Mouse (Mus musculus) megakaryocyte, embryonic 14.5 days (primary cell): ENCODE data around the gene 4930562C15Rik. TPM values are rescaled to one million over a fixed set of nuclear protein-coding genes. Genes with fewer than 3 reads are reported as not detected.
A peak's percentile ranks its signal among the peaks of the same experiment; 100 is the strongest.

Source experiments
- H3K27me3 ChIP-seq: replicated peaks from 2 replicates; pipeline ENCODE3; 2012; ENCODE audit warnings: inconsistent platforms
- H3K36me3 ChIP-seq: replicated peaks from 2 replicates; pipeline ENCODE3; 2012; ENCODE audit warnings: low read length, inconsistent platforms, mixed read lengths
- H3K4me1 ChIP-seq: 2 replicates; pipeline ENCODE4 v1.6.1; 2012; ENCODE audit warnings: inconsistent platforms
- H3K4me3 ChIP-seq: replicated peaks from 2 replicates; pipeline ENCODE3; 2012; ENCODE audit warnings: moderate library complexity, mild to moderate bottlenecking, inconsistent platforms
- H3K9me3 ChIP-seq: 2 replicates; pipeline ENCODE4 v1.6.1; 2012; ENCODE audit warnings: inconsistent platforms
- FLI1 ChIP-seq: IDR thresholded peaks from 2 replicates; pipeline ENCODE4 v1.6.1; 2012; ENCODE audit warnings: low read length, inconsistent platforms, mixed read lengths
- GATA1 ChIP-seq: IDR thresholded peaks from 3 replicates; pipeline ENCODE4 v1.6.1; 2012; ENCODE audit warnings: mixed read lengths, low read length, inconsistent platforms, borderline replicate concordance
- polyA plus RNA-seq: library from polyadenylated mRNA; stranded (reverse); fragments of >175 nt; gene quantifications from 2 replicates; pipeline ENCODE4 v1.2.3, GENCODE M21; 2012; ENCODE audit warnings: low replicate concordance; ENCODE audit not compliant: insufficient read depth

The 4930562C15Rik gene
- polyA plus RNA-seq, 1 experiment, result not detected

DNA sequence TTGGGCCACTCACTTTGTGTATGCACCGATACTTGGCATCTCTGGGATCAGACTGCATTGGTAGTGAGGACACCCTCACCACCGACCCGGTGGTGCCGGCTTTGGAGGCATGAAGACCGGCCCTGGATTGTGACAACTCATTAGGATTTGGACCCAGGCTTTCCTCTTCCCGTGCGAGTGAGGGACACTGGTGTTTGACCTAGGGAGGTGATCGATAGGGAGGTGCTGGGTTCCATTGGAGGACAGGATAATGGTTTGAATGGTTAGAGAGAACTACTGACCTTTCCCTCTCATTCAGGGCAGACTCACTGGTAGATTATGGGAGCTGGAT, 51.4 kb downstream of the 4930562C15Rik start:
- H3K4me1 ChIP-seq, result peaks cover 77% of the 10 kb centered on the region
- peak overlapping the region; percentile 98 for H3K4me3 ChIP-seq
- TF ChIP-seq FLI1, result no peak
- TF ChIP-seq GATA1, result no peak
- H3K9me3 ChIP-seq, result no peaks in the 10 kb centered on the region
- no peaks in the 10 kb centered on the region for H3K27me3 ChIP-seq
- H3K36me3 ChIP-seq, result peaks cover 18% of the 10 kb centered on the region

GRCm38 (mm10) chr16:4890201-4890709, 55.0 kb downstream of the 4930562C15Rik start:
- Histone ChIP-seq H3K4me3 (no peak overlapping the region), H3K36me3 (peaks cover 34% of the 10 kb centered on the region), H3K9me3 (no peaks in the 10 kb centered on the region), H3K4me1 (peaks cover 86% of the 10 kb centered on the region), H3K27me3 (no peaks in the 10 kb centered on the region)
- TF ChIP-seq FLI1 (no peak), GATA1 (no peak)

GRCm38 (mm10) chr16:4892171-4892570, 57.0 kb downstream of the 4930562C15Rik start:
- Histone ChIP-seq H3K27me3 (no peaks in the 10 kb centered on the region), H3K36me3 (peaks cover 34% of the 10 kb centered on the region), H3K4me1 (peaks cover 90% of the 10 kb centered on the region), H3K4me3 (no peak overlapping the region), H3K9me3 (no peaks in the 10 kb centered on the region)
- TF ChIP-seq GATA1 (no peak), FLI1 (no peak)

- Histone ChIP-seq H3K27me3 (no peaks in the 10 kb centered on the region), H3K36me3 (peaks cover 37% of the 10 kb centered on the region), H3K4me1 (peaks cover 90% of the 10 kb centered on the region), H3K9me3 (no peaks in the 10 kb centered on the region), H3K4me3 (peak overlapping the region; percentile 77)
- no peak for TF ChIP-seq GATA1
These were observed 59.1 kb downstream of the 4930562C15Rik start for GRCm38 (mm10) chr16:4894201-4894908.

DNA sequence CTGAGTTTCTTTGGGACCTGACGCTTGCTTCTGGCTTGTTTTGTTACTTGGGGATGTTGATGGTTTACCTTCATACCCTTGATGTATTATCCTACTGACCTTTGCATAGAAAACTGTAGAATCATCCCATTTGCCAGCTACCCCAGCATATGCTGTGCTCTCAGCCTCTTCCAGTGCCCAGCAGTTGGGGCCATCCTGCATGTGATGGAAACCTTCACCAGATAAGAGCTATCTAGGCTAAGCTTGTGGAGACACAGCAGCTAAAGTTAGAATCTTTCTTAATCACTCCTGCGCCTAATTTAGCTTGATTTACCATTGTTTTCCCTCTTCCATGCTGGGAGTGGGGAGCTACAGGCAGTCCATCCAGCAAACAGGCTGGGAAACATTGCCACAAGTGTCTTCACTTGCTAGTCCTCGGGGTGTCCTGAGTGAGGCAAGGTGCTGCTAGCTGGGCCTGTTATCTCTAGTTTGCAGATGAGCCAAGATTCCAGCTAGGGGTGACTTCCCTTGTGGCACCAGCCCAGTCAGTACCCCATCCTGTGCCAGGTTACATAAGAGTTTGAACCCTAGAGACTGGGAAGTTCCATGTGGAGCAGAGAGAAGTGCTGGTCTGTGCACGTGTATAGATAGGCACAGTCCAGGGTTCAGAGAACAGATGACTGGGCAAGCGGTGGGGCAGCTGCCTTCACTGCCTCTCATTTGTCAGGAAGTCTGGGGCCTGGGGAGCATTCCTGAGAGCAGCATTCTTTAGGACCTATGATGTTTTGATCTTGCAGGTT, 61.2 kb downstream of the 4930562C15Rik start:
- peaks cover 35% of the 10 kb centered on the region for H3K36me3 ChIP-seq
- no peak for TF ChIP-seq FLI1
- TF ChIP-seq GATA1, result no peak
- peak overlapping the region; percentile 78 for H3K4me3 ChIP-seq
- peaks cover 72% of the 10 kb centered on the region for H3K4me1 ChIP-seq
- H3K27me3 ChIP-seq, result no peaks in the 10 kb centered on the region
- H3K9me3 ChIP-seq, result no peaks in the 10 kb centered on the region

GRCm38 (mm10) chr16:4897146-4897730, 62.0 kb downstream of the 4930562C15Rik start:
- no peaks in the 10 kb centered on the region for H3K27me3 ChIP-seq
- TF ChIP-seq FLI1, result no peak
- no peak for TF ChIP-seq GATA1
- H3K4me1 ChIP-seq, result peaks cover 67% of the 10 kb centered on the region
- H3K4me3 ChIP-seq, result peak overlapping the region; percentile 78
- no peaks in the 10 kb centered on the region for H3K9me3 ChIP-seq
- peaks cover 33% of the 10 kb centered on the region for H3K36me3 ChIP-seq

DNA sequence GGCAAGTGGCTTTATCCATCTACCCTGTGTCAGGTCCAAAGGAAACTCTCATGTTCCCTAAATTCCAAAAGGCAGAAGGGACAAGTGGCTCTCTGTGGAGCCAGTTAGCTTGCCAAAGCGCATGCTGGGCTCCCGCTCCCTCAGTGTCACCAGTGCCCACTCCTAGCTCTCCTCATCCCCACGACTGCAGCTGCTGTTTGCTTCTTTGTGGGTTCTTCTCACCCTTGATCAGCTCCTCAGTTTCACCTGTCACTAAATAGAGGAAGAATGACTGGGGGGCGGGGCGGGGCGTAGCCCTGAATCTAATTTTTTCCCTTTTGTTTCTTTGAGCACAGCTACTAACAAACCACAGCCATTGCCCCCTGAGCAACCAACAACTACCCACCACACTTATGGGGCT, 63.7 kb downstream of the 4930562C15Rik start:
- TF ChIP-seq GATA1 (no peak), FLI1 (no peak)
- Histone ChIP-seq H3K36me3 (peaks cover 34% of the 10 kb centered on the region), H3K9me3 (no peaks in the 10 kb centered on the region), H3K4me1 (peaks cover 70% of the 10 kb centered on the region), H3K4me3 (no peak overlapping the region), H3K27me3 (no peaks in the 10 kb centered on the region)

DNA sequence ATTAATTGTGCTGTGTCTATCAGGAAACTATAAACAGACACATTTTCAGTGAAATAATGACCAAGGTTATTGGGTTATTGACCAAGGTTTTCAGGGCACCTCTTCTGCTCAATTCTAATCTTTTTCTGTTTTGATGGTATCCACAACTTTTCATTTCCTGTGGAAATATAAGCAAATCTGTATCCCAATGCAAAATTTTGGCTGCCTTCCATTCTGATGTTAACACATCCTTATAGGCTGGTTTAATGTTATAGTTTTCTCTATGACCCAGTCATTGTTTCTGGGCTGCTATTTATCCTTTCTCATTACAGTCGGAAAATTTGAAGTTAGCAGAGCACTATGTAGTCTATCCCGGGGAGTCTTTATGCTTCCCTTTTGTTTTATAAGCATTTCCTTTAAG, 64.5 kb downstream of the 4930562C15Rik start:
- TF ChIP-seq FLI1 (no peak), GATA1 (no peak)
- no peak overlapping the region for H3K4me3 ChIP-seq
- H3K9me3 ChIP-seq, result no peaks in the 10 kb centered on the region
- peaks cover 70% of the 10 kb centered on the region for H3K4me1 ChIP-seq
- H3K27me3 ChIP-seq, result no peaks in the 10 kb centered on the region
- peaks cover 27% of the 10 kb centered on the region for H3K36me3 ChIP-seq

- H3K36me3 ChIP-seq, result peaks cover 33% of the 10 kb centered on the region
- no peak overlapping the region for H3K4me3 ChIP-seq
- no peaks in the 10 kb centered on the region for H3K27me3 ChIP-seq
- peaks cover 68% of the 10 kb centered on the region for H3K4me1 ChIP-seq
- H3K9me3 ChIP-seq, result no peaks in the 10 kb centered on the region
- no peak for TF ChIP-seq FLI1
- TF ChIP-seq GATA1, result no peak
These were observed 66.0 kb downstream of the 4930562C15Rik start for GRCm38 (mm10) chr16:4901167-4901566.

DNA sequence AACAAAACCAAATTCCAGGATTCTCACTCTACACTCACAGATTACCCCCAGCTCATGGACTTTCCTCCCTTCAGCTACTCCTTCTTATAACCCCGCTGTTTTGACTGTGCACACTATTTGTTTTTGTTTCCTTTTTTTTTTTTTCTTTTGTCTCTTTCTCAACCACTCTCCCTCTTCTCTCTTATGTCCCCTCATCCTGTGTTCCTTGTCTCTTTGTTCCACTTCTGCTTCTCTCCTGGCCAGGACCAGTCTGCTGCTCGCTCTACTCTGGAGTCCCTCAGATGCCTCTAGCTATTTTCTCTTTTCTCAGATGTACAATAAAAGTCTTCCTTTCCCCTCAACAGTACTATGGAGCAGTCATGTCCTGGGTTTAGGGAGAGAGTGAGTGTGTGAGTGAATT, 67.2 kb downstream of the 4930562C15Rik start:
- H3K27me3 ChIP-seq, result no peaks in the 10 kb centered on the region
- peaks cover 67% of the 10 kb centered on the region for H3K4me1 ChIP-seq
- no peaks in the 10 kb centered on the region for H3K9me3 ChIP-seq
- no peak overlapping the region for H3K4me3 ChIP-seq
- TF ChIP-seq FLI1, result no peak
- TF ChIP-seq GATA1, result no peak
- peaks cover 41% of the 10 kb centered on the region for H3K36me3 ChIP-seq
